Comparison of ENCODE assay signal across 17 mouse cellular contexts in genomic region chr8:83789826-83790225, GRCm38 (mm10).
"Had no signal": no experiment of that assay in that cellular context is flagged by ENCODE, and none has a peak within 500 bp of the region (broad histone marks: within the 10 kb centered on the region; RNA-seq: fewer than 3 reads in every experiment).

No protein-coding gene starts in this region.

- ATAC-seq: hindbrain, embryonic 16.5 days; intestine, embryonic 16.5 days had no signal

- DNase-seq: gastrocnemius, postnatal 14 days; gastrocnemius, postnatal 36 days; heart, adult 11 months; heart, adult 2 months; heart, postnatal 10 days; heart, postnatal 4 days; kidney, adult 11 months; kidney, adult 2 months; kidney, adult 9 months; kidney, postnatal 14 days; kidney, postnatal 36 days; layer of hippocampus, adult 9-11 months; layer of hippocampus, postnatal 36 days; liver; liver, embryonic 13.5 days had no signal
